Mouse (Mus musculus): Measurements from ENCODE around the gene Perp.

DNA sequence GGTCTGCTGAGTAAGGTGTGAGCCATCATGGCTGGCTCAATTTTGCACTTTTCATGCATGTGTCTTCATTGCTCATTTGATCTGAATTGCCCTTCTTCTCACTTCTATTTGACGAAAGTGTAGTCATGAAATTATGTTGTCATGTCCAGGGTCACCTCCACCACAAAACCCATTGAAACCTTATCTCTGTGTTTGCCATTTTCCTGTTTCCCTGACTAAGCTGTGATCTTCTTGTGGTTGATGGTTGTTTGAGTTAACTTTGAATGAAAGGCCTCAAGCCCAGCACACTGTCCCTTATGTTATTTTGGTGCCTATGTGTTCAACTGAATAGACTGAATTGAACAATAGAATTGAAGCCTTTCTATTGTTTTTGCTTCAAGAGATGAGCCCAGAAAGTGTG, 44.4 kb downstream of the Perp start:
- TF ChIP-seq EP300 (IDR thresholded peaks at IDR 0.05; ENCODE audit: low read depth) (no peak), CTCF (IDR thresholded peaks at IDR 0.05; ENCODE audit: low read depth) (no peak)
